Mouse (Mus musculus) frontal cortex, adult 2 months (tissue): ENCODE results near the gene Slc25a39. TPM values are rescaled to one million over a fixed set of nuclear protein-coding genes. Genes with fewer than 3 reads are reported as not detected.
"Not testable (repeated sequence)": the region's sequence is repeated elsewhere in the genome, so short reads cannot be mapped to it uniquely, and the experiment has no call there.

Experiments
- DNase-seq, 2 experiments: peaks; one replicate each; pipeline ENCODE4 v3.0.0; 2022; ENCODE audit warnings: low spot score in 1 of 2; ENCODE audit errors: extremely low spot score in 1 of 2
- polyA plus RNA-seq: library from polyadenylated mRNA; depleted of rRNA; stranded (reverse); fragments of >200 nt; gene quantifications from 2 replicates; pipeline ENCODE4 v1.2.3, GENCODE M21; 2012

The Slc25a39 gene
- polyA plus RNA-seq, 1 experiment, result 82.9 TPM

DNA sequence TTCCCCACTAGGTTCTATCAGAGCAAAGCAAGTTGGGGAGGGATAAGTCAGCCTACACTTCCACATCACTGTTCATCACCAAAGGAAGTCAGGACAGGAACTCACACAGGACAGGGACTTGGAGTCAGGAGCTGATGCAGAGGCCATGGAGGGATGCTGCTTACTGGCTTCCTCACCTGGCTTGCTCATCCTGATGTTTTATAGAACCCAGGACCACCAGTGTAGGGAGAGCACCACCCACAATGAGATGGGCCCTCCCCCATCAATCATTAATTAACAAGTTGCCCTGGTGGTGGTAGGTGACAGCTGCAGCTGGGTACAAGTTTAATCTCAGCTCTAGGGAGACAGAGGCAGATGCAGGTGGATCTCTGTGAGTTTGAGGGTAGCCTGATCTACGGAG, 9.4 kb upstream of the Slc25a39 start:
- DNase-seq, result no peak

DNA sequence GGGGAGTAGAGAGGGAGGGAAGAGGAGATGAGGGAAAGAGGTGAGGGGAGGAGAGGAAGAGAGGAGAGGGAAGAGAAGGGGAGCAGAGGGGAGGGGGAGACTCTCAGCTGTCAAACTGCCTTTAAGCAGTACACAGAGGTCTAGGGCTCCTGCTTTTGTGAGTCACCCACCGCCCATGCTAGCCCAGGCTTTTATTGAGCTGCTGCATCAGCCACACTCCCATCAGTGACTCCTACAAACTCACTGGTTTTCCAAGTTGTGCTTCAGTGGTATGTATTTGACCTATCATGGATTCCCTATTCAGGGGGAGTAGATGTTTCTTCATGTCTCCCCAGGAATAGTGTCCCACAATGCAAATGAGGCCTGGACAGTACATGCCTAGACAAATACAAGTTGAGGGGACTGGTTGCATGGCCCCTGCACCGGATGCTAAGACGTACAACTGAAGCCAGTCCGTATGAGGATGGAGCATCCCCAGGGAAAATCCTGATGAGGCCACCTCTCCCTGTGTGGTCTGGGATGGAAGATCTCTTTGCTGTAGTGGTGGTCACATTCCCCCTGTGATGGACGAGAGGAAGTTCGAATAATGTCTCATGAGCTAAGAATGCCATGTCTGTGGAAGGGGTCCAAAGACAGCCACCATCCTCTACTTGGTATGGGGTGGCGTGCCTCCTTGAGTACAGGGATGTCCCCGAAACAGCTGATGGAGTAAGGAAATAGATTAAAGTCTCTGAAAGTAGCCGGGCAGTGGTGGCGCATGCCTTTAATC, 7.5 kb upstream of the Slc25a39 start:
- DNase-seq, result no peak

DNA sequence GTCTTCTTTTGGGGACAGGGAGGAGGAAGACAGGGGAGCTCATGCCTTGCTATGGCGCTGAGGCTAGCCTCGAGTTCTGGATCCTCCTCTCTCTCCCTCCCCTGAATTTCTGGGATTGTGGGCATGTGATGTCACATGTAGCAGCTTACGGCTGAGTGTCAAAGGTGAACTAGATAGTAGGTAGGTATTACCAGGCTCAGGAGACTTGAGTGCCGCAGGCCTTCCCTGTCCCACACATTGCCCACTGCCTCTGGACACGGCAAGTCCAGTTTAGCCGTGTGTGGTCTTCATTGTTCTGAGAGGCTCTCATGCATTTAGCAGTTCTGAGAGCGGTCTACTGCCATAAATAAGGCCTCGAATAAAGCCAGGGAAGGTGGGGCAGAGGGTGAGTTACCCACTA, 5.3 kb upstream of the Slc25a39 start:
- no peak for DNase-seq

DNA sequence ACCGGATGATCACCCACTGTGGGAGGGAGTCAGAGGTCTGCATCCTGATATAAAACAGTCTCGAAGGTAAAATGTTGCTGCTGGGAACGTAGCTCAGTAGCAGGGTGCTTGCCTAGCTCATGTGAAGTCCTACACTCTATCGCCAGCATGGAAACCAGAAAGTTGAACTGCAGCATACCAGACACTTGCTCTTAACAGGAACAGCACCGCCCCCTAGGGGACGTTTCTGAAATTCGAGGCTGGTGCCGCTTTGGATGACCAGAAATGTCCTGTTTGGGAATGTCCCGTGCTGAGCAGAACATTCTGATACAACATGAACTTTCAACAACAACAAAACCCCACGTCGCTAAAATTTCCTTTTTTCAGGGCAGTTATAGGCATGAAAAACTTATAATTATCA, 4.0 kb upstream of the Slc25a39 start:
- DNase-seq, result peak in 1 of 2 experiments; percentile 95

DNA sequence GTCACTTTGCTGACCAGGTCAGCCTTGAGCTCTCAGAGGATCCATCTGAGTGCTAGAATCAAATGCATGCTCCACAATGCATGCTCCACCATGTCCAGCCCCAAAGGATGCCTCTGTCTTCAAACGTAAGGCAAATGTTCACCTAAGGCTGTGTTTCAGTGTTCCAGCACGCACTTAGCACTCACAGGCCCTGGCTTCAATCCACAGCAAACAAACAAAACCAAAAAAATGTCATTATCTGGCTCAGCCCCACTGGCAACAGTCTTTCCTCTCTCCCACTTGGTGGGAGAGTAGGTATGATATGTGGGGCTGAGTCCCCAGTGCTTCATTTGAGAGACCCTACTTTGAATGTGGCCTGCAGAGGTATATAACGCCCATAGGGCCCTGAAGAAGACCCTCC, 3.3 kb upstream of the Slc25a39 start:
- no peak for DNase-seq

GRCm38 (mm10) chr11:102410345-102410744, 2.6 kb upstream of the Slc25a39 start:
- DNase-seq, result not testable (repeated sequence)

GRCm38 (mm10) chr11:102409795-102410330, 2.1 kb upstream of the Slc25a39 start:
- no peak for DNase-seq

DNA sequence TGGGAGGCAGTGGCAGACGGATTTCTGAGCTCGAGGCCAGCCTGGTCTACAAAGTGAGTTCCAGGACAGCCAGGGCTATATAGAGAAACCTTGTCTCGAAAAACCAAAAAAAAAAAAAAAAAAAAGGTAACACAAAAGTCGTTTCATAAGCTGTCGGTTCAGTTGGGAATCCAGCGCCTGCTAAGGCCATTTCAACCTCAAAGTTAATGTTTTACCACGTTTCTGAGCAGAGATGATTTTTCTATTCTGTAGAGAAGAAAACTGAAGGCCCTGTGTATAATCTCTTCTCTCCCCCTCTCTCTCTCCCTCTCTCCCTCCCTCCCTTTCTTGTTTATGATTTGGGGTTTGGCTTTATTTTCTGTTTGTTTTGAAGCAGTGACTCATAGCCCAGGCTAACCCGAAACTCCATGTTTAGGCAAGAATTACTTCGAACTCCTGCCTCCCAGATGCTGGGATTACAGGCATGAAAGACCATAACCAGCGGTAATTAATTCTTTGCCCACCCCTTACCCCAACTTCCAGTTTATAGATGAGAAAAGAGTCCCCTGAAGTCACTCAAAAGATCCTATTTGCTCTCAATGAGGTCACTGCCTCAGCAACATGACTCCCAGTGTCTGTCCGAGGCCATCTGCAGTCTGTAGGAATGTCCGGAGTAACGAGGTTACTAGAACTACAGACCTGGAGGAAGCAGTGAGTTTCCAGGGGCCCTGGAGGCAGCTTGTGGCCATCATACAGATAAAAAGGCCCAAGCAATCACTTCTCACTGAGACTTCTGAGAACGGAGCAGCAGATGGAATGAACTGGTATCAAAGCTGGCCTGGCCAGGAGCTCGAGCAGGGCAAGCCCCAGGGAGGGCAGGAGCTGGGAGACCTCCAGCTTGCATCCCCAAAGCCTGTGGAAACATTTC, 1.4 kb upstream of the Slc25a39 start:
- no peak for DNase-seq

DNA sequence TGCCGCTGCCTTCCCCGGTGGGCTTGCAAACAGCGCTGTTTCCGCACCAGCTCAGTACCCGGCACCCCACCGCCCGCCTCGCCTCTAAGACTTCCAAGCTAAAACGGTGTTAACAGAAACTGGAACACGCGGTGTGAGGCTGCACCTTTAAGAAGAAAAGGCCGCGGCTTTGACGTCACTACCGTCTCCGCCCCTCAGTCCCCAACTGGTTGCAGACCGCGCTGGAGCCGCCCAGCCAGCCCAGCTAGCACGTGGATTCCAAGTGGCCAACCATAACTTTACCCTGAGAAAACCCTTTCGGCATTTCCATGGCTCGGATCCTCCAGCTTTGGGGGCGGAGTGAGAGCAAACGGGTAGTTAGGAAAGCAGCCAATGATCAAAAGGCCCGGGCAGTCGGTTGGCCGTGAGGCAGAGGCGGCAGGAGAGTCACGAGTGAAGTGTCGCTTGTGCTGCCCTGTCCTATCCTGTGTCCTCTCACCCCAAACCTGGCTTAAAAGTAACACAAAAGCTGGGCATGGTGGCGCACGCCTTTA, 664 bp upstream of the Slc25a39 start:
- DNase-seq, result peak; percentile 98 to 99

GRCm38 (mm10) chr11:102406900-102407833, 579 bp downstream of the Slc25a39 start:
- DNase-seq, result peak in 1 of 2 experiments; percentile 88

DNA sequence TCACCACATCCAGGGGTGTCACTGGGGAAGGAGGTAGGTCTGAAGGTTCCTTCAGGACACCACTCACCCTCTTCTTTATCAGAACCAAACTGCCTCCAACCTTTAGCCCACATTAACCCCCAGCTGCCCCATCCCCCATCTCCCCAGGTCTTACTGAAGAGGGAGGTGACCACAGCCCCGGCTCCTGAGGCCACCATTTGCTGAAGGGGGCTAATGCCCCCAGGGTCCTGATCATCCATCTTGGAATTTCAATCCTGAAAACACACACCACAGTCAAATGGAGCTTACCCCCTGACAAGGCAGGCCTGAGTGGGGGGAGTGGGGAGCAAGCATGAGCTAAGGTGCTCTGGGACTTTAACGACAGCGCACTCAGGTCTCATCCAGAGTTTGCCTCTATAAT, 1.3 kb downstream of the Slc25a39 start:
- DNase-seq, result no peak

- DNase-seq, result no peak
These were observed 2.0 kb downstream of the Slc25a39 start for GRCm38 (mm10) chr11:102405544-102406285.

DNA sequence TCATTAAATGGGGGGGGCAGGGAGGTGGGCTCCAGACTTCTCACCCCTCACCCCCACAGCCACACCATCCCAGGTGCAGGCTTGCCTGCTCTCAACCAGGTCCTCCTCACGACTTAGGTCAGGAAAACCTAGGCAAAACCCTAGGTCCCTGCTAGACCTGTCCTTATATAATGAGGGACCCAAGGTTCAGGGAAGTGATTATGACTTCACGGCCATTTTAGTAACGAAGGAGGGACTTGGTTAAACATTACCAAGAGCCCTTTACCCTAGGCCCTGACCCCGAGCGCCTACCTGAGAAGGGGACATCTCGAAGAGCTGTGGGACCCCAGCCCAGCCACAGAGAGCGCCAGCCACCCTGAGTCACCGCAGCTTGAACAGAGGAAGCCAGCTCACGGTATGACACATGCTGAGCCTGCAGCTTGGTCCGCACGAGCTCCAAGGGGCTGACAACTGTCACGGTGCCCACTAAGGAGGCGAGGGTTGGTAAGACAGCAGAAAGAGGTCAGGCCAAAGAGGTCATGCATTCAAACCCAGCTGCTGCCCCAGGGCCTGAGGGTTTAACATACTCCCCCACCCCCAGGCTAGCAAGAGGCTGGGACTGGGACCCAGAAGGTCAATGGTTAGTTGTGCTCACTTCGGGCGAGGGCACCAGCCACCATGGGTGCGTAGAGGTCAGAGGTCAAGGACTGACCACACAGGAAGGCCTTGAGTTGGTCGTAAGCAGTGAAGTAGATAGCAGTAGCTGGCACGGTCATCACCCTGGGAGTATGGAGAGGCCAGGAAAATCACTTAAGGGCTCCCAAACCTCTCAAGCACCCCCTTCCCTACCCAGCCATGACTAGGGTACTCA, 3.4 kb downstream of the Slc25a39 start:
- no peak for DNase-seq

DNA sequence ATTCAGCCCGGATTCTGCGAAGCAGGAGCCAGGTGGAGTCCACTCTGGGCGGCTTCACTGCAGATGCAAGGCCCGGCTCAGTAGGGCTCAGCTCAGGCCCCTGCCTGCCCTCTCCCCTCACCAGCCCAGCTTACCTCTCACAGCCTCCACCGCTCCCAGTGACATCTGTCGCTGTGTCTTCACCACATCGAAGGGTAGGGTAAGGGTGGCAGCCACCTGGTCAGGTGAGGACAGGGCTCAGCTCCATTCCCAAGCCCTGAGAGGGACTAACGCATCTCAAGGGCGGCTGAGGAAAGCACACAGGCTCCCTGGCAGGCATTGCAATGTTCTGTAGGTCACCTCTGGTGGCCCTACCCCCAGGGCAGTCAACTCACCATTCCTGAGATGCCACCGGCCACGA, 4.1 kb downstream of the Slc25a39 start:
- no peak for DNase-seq

GRCm38 (mm10) chr11:102401898-102402500, 5.7 kb downstream of the Slc25a39 start:
- no peak for DNase-seq

DNA sequence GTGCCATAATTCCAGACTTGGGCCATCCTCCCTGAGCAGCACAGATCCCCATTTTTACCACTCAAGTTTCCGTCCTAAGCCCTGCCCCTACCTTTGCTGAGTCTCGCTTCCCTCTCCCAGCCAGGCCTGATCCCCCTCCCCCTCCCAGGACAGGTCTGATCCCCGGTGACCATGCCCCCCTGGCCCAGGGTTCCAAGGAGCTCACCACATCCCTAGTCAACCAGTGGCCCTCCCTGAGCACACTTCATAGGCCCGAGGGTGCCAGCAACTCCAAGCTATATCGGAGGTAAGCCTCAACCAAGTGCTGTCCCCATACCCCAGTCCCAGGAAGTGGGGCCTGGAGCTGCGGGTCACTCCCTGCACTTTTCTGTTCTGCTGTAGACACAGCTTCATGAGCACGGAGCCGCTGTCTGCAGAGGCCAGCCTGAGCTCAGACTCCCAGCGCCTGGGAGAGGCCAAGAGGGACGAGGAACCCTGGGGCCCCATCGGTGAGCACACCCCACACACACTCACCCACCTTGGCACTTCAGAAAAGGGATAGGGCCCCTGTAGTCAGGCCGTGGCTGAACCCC, 7.1 kb downstream of the Slc25a39 start:
- DNase-seq, result no peak

- DNase-seq, result peak in 1 of 2 experiments; percentile 51
These were observed 8.1 kb downstream of the Slc25a39 start for GRCm38 (mm10) chr11:102399610-102400072.

- DNase-seq, result no peak
These were observed 8.6 kb downstream of the Slc25a39 start for GRCm38 (mm10) chr11:102399107-102399506.
